Mouse (Mus musculus) forebrain, embryonic 12.5 days (tissue): ENCODE measurements around the gene Disc1. TPM values are rescaled to one million over a fixed set of nuclear protein-coding genes. Genes with fewer than 3 reads are reported as not detected.

Source experiments
- ATAC-seq: fragments of 200-750 bp; cut with Nextera tagmentation; 2 replicates; pipeline ENCODE4 v1.8.0; 2017; ENCODE audit warnings: moderate TSS enrichment; ENCODE audit not compliant: low FRiP score
- H3K27ac ChIP-seq: fragments of 300-500 bp; sonication (generic); 2 replicates; pipeline ENCODE4 v1.5.1; 2016; ENCODE audit warnings: mild to moderate bottlenecking
- H3K27me3 ChIP-seq: fragments of 300-500 bp; sonication (generic); 2 replicates; pipeline ENCODE4 v1.6.1; 2016; ENCODE audit warnings: mild to moderate bottlenecking
- H3K36me3 ChIP-seq: fragments of 300-500 bp; sonication (generic); replicated peaks from 2 replicates; pipeline ENCODE4 v1.6.1; 2016; ENCODE audit warnings: mild to moderate bottlenecking
- H3K4me1 ChIP-seq: fragments of 300-500 bp; sonication (generic); 2 replicates; pipeline ENCODE4 v1.6.1; 2016
- H3K4me2 ChIP-seq: fragments of 300-500 bp; sonication (generic); 2 replicates; pipeline ENCODE4 v1.6.1; 2016; ENCODE audit warnings: mild to moderate bottlenecking, moderate library complexity
- H3K4me3 ChIP-seq: fragments of 300-500 bp; sonication (generic); replicated peaks from 2 replicates; pipeline ENCODE4 v1.5.1; 2016; ENCODE audit warnings: mild to moderate bottlenecking
- H3K9ac ChIP-seq: fragments of 300-500 bp; sonication (generic); 2 replicates; pipeline ENCODE4 v1.6.1; 2016; ENCODE audit warnings: mild to moderate bottlenecking
- H3K9me3 ChIP-seq: fragments of 300-500 bp; sonication (generic); 2 replicates; pipeline ENCODE4 v1.6.1; 2016
- WGBS: fragments of 180-500 bp; shearing (Covaris S2); methylation state at CpG from one replicate; pipeline ENCODE4 v1.1.7; 2016; 5-methylcytosine and 5-hydroxymethylcytosine counted together
- polyA plus RNA-seq: library from polyadenylated mRNA; unstranded; fragments of >200 nt; fragmentation: Nextera tagmentation; extraction: Ambion mirVana; gene quantifications from 2 replicates; pipeline ENCODE4 v1.2.1, GENCODE M21; 2016

Disc1 gene
- polyA plus RNA-seq, 1 experiment from 2014 or later, result 2.3 TPM

GRCm38 (mm10) chr8:125134876-125135275, 80.9 kb downstream of the Disc1 start:
- Histone ChIP-seq H3K4me1 (peaks cover 26% of the 10 kb centered on the region), H3K27ac (0 out of 2 replicates have a peak overlapping the region, but pooled peaks have one; percentile 19), H3K4me2 (0 out of 2 replicates have a peak overlapping the region, but pooled peaks have one; percentile 13), H3K36me3 (no peaks in the 10 kb centered on the region), H3K9me3 (no peaks in the 10 kb centered on the region), H3K9ac (no peak overlapping the region), H3K4me3 (no peak overlapping the region), H3K27me3 (peaks cover 10% of the 10 kb centered on the region)
- WGBS, result 21% methylated on average over 10 of the region's 10 CpGs
- no peak for ATAC-seq

GRCm38 (mm10) chr8:125139689-125140150, 85.7 kb downstream of the Disc1 start:
- Histone ChIP-seq H3K4me1 (peaks cover 28% of the 10 kb centered on the region), H3K27me3 (peaks cover 8% of the 10 kb centered on the region), H3K9ac (no peak overlapping the region), H3K4me3 (no peak overlapping the region), H3K4me2 (no peak overlapping the region), H3K27ac (peak overlapping the region; percentile 54; the same call in 1 of the 2 replicates), H3K9me3 (no peaks in the 10 kb centered on the region), H3K36me3 (no peaks in the 10 kb centered on the region; the same call in 1 of the 2 replicates)
- 0 out of 2 replicates have a peak, but pooled peaks have one; percentile 51 for ATAC-seq
- 78% methylated on average over 13 of the region's 13 CpGs for WGBS

GRCm38 (mm10) chr8:125140965-125141364, 87.0 kb downstream of the Disc1 start:
- Histone ChIP-seq H3K4me3 (no peak overlapping the region), H3K4me1 (peaks cover 16% of the 10 kb centered on the region), H3K27me3 (no peaks in the 10 kb centered on the region; the same call in 1 of the 2 replicates), H3K9me3 (no peaks in the 10 kb centered on the region), H3K36me3 (no peaks in the 10 kb centered on the region; the same call in 1 of the 2 replicates), H3K9ac (no peak overlapping the region), H3K4me2 (no peak overlapping the region), H3K27ac (no peak overlapping the region)
- 84% methylated on average over 7 of the region's 7 CpGs for WGBS
- ATAC-seq, result no peak

- peak; percentile 55; the same call in 1 of the 2 replicates for ATAC-seq
- H3K27ac ChIP-seq, result no peak overlapping the region
- H3K9me3 ChIP-seq, result no peaks in the 10 kb centered on the region
- no peak overlapping the region for H3K4me2 ChIP-seq
- H3K4me1 ChIP-seq, result peaks cover 17% of the 10 kb centered on the region
- no peak overlapping the region for H3K9ac ChIP-seq
- 40% methylated on average over 20 of the region's 20 CpGs for WGBS
- H3K4me3 ChIP-seq, result no peak overlapping the region
- H3K27me3 ChIP-seq, result no peaks in the 10 kb centered on the region
- no peaks in the 10 kb centered on the region for H3K36me3 ChIP-seq
These were observed 103.1 kb downstream of the Disc1 start for GRCm38 (mm10) chr8:125156863-125157640.

DNA sequence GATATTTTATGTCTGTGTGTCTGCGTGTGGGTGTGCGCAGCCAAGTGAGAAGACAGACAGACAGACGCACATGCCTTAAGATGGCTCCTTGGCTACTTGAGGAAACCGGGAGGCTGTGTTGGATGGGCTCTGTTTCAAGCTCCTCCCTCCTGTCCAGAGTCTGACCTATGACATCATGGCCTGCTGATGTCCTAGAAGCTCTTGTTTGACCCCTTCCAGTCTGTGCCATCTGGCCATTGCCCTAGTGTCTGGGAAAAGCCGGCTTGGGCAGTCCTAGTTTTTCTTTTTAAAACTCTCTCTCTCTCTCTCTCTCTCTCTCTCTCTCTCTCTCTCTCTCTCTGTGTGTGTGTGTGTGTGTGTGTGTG, 103.6 kb downstream of the Disc1 start:
- H3K27ac ChIP-seq, result no peak overlapping the region
- H3K4me1 ChIP-seq, result peaks cover 17% of the 10 kb centered on the region
- H3K36me3 ChIP-seq, result no peaks in the 10 kb centered on the region
- no peak for ATAC-seq
- H3K27me3 ChIP-seq, result no peaks in the 10 kb centered on the region
- WGBS, result 82% methylated on average over 5 of the region's 5 CpGs
- no peak overlapping the region for H3K4me2 ChIP-seq
- H3K4me3 ChIP-seq, result no peak overlapping the region
- H3K9me3 ChIP-seq, result no peaks in the 10 kb centered on the region
- H3K9ac ChIP-seq, result no peak overlapping the region

GRCm38 (mm10) chr8:125159387-125159786, 105.4 kb downstream of the Disc1 start:
- no peak overlapping the region for H3K4me2 ChIP-seq
- no peak overlapping the region for H3K4me3 ChIP-seq
- ATAC-seq, result no peak
- no peaks in the 10 kb centered on the region for H3K9me3 ChIP-seq
- H3K27ac ChIP-seq, result no peak overlapping the region
- 44% methylated on average over 12 of the region's 12 CpGs for WGBS
- H3K27me3 ChIP-seq, result no peaks in the 10 kb centered on the region
- no peak overlapping the region for H3K9ac ChIP-seq
- no peaks in the 10 kb centered on the region for H3K36me3 ChIP-seq
- H3K4me1 ChIP-seq, result peaks cover 17% of the 10 kb centered on the region

GRCm38 (mm10) chr8:125163491-125163890, 109.5 kb downstream of the Disc1 start:
- no peak for ATAC-seq
- H3K27ac ChIP-seq, result no peak overlapping the region
- H3K4me3 ChIP-seq, result no peak overlapping the region
- H3K4me1 ChIP-seq, result peaks cover 9% of the 10 kb centered on the region
- no peaks in the 10 kb centered on the region for H3K36me3 ChIP-seq
- H3K9me3 ChIP-seq, result no peaks in the 10 kb centered on the region
- WGBS, result 88% methylated on average over 10 of the region's 10 CpGs
- H3K27me3 ChIP-seq, result no peaks in the 10 kb centered on the region
- H3K4me2 ChIP-seq, result no peak overlapping the region
- H3K9ac ChIP-seq, result no peak overlapping the region

DNA sequence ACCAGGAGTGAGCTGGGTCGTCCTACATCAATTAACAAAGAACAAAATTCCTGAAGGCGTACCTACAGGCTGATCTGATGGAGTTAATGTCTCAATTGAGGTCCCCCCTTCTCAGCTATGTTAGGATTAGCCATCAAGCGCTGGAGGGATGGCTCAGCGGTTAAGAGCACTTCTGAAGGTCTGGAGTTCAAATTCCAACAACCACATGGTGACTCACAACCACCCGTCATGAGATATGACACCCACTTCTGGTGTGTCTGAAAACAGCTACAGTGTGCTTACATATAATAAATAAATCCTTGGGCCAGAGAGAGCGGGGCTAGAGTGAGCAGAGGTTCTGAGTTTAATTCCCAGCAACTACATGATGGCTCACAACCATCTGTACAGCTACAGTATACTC, 109.9 kb downstream of the Disc1 start:
- no peak for ATAC-seq
- 83% methylated on average over 6 of the region's 6 CpGs for WGBS
- H3K9me3 ChIP-seq, result no peaks in the 10 kb centered on the region

GRCm38 (mm10) chr8:125165505-125166446, 111.8 kb downstream of the Disc1 start:
- Histone ChIP-seq H3K9me3 (no peaks in the 10 kb centered on the region), H3K4me2 (no peak overlapping the region), H3K36me3 (no peaks in the 10 kb centered on the region), H3K9ac (no peak overlapping the region), H3K4me1 (peaks cover 11% of the 10 kb centered on the region), H3K27ac (no peak overlapping the region), H3K4me3 (no peak overlapping the region), H3K27me3 (no peaks in the 10 kb centered on the region)
- WGBS, result 64% methylated on average over 11 of the region's 11 CpGs
- ATAC-seq, result no peak

More for the DNA sequence above, 109.9 kb downstream of the Disc1 start:
- Histone ChIP-seq H3K27ac (no peak overlapping the region), H3K4me3 (no peak overlapping the region), H3K4me2 (no peak overlapping the region), H3K27me3 (no peaks in the 10 kb centered on the region), H3K9ac (no peak overlapping the region), H3K4me1 (peaks cover 7% of the 10 kb centered on the region), H3K36me3 (no peaks in the 10 kb centered on the region)

DNA sequence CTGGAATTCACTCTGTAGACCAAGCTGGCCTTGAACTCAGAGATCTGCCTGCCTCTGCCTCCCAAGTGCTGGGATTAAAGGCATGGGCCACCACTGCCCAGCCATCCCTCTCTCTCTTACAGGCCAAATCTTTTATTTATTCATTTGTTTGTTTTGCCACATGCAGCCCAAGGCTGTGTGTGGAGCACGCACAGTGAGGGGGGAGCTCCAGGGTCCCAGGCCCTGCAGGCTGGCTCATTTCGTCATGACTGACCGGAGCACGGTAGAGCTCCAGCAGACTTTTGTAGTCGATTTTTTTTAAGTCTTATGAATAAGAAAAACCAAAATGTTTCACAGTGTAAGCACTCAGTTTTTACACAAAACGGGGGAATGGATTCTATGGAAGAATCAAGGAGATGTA, 112.5 kb downstream of the Disc1 start:
- ATAC-seq, result no peak
- no peak overlapping the region for H3K4me3 ChIP-seq
- 78% methylated on average over 6 of the region's 6 CpGs for WGBS
- no peak overlapping the region for H3K4me2 ChIP-seq
- H3K36me3 ChIP-seq, result no peaks in the 10 kb centered on the region
- H3K27ac ChIP-seq, result no peak overlapping the region
- H3K27me3 ChIP-seq, result no peaks in the 10 kb centered on the region
- no peak overlapping the region for H3K9ac ChIP-seq
- H3K9me3 ChIP-seq, result no peaks in the 10 kb centered on the region
- H3K4me1 ChIP-seq, result peaks cover 11% of the 10 kb centered on the region

- no peak overlapping the region for H3K27ac ChIP-seq
- no peaks in the 10 kb centered on the region for H3K9me3 ChIP-seq
- no peak overlapping the region for H3K9ac ChIP-seq
- no peak for ATAC-seq
- WGBS, result 64% methylated on average over 9 of the region's 9 CpGs
- H3K4me3 ChIP-seq, result no peak overlapping the region
- peaks cover 11% of the 10 kb centered on the region for H3K4me1 ChIP-seq
- no peak overlapping the region for H3K4me2 ChIP-seq
- no peaks in the 10 kb centered on the region for H3K27me3 ChIP-seq
- H3K36me3 ChIP-seq, result no peaks in the 10 kb centered on the region
These were observed 113.0 kb downstream of the Disc1 start for GRCm38 (mm10) chr8:125166988-125167387.

DNA sequence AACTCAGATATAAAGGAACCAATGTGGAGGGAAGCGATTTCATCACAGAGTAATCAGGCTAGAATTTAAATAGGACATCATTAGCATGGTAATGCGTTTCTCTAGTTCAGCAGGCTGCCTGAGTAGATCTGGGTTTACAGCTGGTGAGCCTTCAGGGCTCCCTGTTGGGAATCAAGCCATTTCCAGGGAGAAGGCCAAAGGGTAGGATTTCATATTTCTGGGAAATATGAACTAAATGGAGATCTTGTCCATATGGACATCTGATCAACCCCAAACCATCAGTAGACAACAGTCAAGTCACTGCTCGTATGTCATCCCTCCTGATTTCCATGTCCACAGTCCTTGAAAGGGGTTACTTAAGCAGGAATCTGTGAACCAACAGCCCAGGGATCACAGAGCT, 115.6 kb downstream of the Disc1 start:
- 0 out of 2 replicates have a peak overlapping the region, but pooled peaks have one; percentile 46 for H3K27ac ChIP-seq
- no peaks in the 10 kb centered on the region for H3K36me3 ChIP-seq
- no peak for ATAC-seq
- H3K4me3 ChIP-seq, result no peak overlapping the region
- no peaks in the 10 kb centered on the region for H3K9me3 ChIP-seq
- H3K4me2 ChIP-seq, result no peak overlapping the region
- no peak overlapping the region for H3K9ac ChIP-seq
- WGBS, result 32% methylated on average over 3 of the region's 3 CpGs
- H3K4me1 ChIP-seq, result peaks cover 11% of the 10 kb centered on the region
- H3K27me3 ChIP-seq, result no peaks in the 10 kb centered on the region
